Mouse (Mus musculus) lung, adult 10 weeks (tissue): ENCODE measurements around the gene Fkbp11. TPM values are rescaled to one million over a fixed set of nuclear protein-coding genes. Genes with fewer than 3 reads are reported as not detected.

Source experiments
- polyA plus RNA-seq: library from polyadenylated mRNA; stranded (reverse); fragments of 350-450 nt; fragmentation: Illumina TruSeq; extraction: RNeasy Lipid Tissue Mini Kit (QIAGEN cat#74804); gene quantifications from one replicate; pipeline ENCODE4 v1.2.3, GENCODE M21; 2014; ENCODE audit warnings: low read depth, low replicate concordance; ENCODE audit not compliant: insufficient read depth

Fkbp11 gene
- polyA plus RNA-seq = 13.6 TPM

DNA sequence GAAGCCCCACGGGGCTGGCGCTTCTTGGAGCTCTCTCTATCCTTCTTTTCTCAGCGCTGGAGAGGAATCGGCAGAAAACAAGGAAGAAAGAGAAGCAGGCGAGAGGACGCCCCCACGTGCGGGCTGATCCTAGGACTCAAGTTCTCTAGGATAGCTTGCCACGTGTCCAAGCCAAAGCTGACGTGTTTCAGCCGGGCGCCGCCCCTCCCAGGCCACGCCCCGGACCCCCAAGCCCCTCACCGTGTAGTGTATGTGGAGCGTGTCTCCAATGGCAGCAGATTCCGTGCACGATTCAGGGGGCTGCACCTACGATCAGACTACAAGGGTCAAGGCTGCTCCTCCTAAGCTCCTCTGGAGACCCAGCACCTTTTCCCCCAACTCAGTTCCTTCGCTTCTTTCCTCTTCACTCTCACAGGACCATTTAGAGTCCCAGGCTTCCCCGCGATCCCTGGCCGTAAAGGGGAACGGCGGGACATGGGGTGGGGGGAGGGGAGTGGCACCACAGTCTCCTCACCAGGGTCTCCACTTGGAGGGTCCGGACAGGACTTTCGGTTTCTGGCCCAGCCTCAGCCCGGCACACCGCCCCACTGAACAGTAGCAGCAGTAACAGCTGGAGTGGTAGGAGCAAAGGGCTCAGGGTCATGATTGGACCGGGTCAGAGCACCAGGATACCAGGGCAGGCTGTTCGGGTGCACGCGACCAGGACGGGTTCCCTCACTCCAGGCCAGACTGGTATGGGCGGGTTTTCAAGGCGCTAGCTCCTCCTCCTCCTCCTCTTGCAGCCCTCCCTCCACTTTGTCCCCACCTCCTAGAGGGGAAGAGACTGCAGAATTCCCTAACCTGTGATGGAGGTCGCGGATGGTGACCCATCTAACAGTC, at the start of gene Fkbp11:
TSS of gene Fkbp11 (minus strand) at position 756 of the 879 bp plus-strand sequence.

DNA sequence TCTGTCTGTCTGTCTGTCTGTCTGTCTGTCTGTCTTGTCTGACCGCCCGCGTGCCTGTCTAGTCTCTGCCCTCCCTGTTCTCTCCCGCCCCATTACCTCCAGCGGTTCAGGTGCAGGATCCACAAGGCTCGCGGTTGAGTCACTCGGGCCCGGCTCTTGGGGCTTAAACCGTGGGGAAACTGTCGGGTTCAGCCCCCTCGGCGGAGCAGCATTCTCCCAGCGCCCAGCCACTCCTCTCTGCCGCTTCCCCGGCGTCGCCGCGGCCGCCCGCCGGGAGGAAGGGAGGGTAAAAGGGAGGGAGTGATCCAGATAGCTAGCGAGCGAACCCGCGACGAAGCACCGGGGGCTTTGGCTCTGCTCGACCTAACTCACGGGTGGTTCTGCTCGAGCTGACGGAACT, 49.8 kb upstream of the Fkbp11 start, which contains the start of gene Wnt10b:
TSS of gene Wnt10b (minus strand) at position 389 of the 400 bp plus-strand sequence.

GRCm38 (mm10) chr15:98762670-98763529, 34.9 kb upstream of the Fkbp11 start, which contains the start of gene Arf3:
Gene Arf3 (minus strand): TSS chr15:98763214.

DNA sequence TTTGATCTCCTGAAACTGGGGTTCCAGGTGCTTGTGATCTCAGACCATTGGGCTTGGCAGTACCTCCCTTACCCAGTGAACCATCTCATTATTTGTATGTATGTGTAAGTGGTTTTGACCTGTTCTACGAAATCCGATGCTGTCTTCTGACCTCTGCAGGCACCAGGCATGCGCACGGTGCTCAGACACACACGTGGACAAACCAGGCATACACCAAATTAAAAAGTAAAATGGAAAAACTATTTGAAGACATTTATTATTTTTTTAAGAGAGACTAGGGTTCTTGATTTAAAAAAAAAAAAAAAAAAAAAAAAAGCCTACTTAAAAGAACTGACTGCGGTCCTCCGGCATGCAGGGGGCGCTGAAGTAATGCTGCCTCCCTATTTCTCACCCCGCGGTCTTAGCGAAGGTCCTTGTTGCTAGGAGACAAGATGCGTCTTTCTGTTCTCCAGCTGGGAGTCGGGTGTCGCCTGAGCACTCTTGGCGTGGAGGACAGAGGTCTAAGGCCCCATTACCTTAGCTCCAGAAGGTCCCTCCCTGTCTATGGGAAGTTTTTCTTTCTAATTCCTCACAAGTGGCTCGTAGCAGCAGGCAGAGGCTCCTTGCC, 20.1 kb downstream of the Fkbp11 start, which contains the start of gene Ccdc65:
TSS of gene Ccdc65 (plus strand) at position 442 of the 607 bp plus-strand sequence.

GRCm38 (mm10) chr15:98676940-98677728, 50.9 kb downstream of the Fkbp11 start, which contains the start of gene Rnd1:
Gene Rnd1 (minus strand): TSS chr15:98677461.

Other genes starting within 250 kb of the Fkbp11 start
- gene Lalba, start 245.5 kb downstream of the Fkbp11 start, polyA plus RNA-seq = not detected
- gene Olfr279, start 235.8 kb downstream of the Fkbp11 start, polyA plus RNA-seq = not detected
- 30.1 TPM for gene Kansl2, start 193.9 kb downstream of the Fkbp11 start, polyA plus RNA-seq
- gene Ccnt1, start 157.3 kb downstream of the Fkbp11 start, polyA plus RNA-seq = 16.8 TPM
- gene 4930415O20Rik, start 157.2 kb downstream of the Fkbp11 start, polyA plus RNA-seq = 0.54 TPM
- 17.4 TPM for gene Adcy6, start 118.1 kb downstream of the Fkbp11 start, polyA plus RNA-seq
- 9.1 TPM for gene Cacnb3, start 97.4 kb downstream of the Fkbp11 start, polyA plus RNA-seq
- gene Ddx23, start 65.3 kb downstream of the Fkbp11 start, polyA plus RNA-seq = 30.9 TPM
- gene Rnd1, start 50.7 kb downstream of the Fkbp11 start, polyA plus RNA-seq = 7.5 TPM
- gene Ccdc65, start 20.0 kb downstream of the Fkbp11 start, polyA plus RNA-seq = 5.9 TPM
- 49.4 TPM for gene Arf3, start 35.0 kb upstream of the Fkbp11 start, polyA plus RNA-seq
- 4.1 TPM for gene Wnt10b, start 50.0 kb upstream of the Fkbp11 start, polyA plus RNA-seq
- not detected for gene Wnt1, start 61.7 kb upstream of the Fkbp11 start, polyA plus RNA-seq
- not detected for gene Ddn, start 81.3 kb upstream of the Fkbp11 start, polyA plus RNA-seq
- 69.5 TPM for gene Prkag1, start 103.3 kb upstream of the Fkbp11 start, polyA plus RNA-seq
- gene Kmt2d, start 143.0 kb upstream of the Fkbp11 start, polyA plus RNA-seq = 9.1 TPM
- gene Rhebl1, start 166.3 kb upstream of the Fkbp11 start, polyA plus RNA-seq = 6.3 TPM
- 0.99 TPM for gene Dhh, start 170.3 kb upstream of the Fkbp11 start, polyA plus RNA-seq
- gene Lmbr1l, start 190.0 kb upstream of the Fkbp11 start, polyA plus RNA-seq = 16.5 TPM
- 632 TPM for gene Tuba1b, start 206.4 kb upstream of the Fkbp11 start, polyA plus RNA-seq
- not detected for gene Gm49450, start 225.4 kb upstream of the Fkbp11 start, polyA plus RNA-seq
- 607 TPM for gene Tuba1a, start 225.5 kb upstream of the Fkbp11 start, polyA plus RNA-seq